Mouse (Mus musculus) urinary bladder, adult 18-20 months (tissue): ENCODE measurements at regions not wholly inside any gene's neighbourhood (a gene's known extent, or its start where the extent isn't known, plus 50 kb on each side); places are given as distances from the start of the nearest gene placed in this dataset.

ENCODE experiments used
- DNase-seq, 2 experiments: peaks; one replicate each; pipeline ENCODE4 v3.0.0; 2022; ENCODE audit warnings: low spot score in 2 of 2, mixed read lengths in 2 of 2

DNA sequence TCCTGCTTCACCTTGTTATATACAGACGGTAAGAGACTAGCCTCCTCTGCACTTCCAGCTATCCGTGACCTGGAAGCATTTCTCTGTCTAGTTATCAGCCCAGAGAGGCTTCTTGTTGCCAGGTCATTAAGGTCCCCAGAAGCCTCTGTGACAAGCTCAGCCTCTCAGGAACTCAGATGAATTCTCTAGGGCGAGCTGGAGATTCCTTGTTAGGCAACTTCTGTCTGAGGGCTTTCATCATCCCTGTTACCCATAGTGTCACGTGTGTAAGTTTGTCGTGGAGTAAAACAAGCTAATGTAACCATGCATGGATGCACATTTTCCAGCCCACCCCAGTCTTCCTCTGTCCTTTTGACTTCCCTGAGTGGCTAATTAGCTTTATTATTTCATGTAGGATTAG lies 126.3 kb upstream of the Ednra start:
- DNase-seq: no peak

DNA sequence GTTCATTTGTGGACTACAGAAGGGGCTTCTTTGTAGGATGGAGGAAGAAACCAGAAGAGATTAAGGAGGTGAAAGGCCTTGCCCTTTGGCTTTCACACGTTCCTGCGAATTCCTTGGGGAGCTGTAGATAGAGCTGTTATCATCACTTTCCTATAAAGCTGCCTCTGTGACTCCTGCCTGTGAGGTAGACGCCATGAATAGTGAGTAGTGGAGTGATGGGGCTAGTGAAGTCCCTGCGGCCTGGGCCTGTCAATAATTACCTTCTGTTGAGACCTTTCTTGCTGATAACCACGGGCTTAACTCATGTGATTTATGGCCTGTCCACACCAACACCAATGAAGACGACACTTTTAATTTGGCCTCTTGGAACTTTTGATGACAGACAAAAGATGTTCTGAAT lies 146.0 kb upstream of the Ednra start:
- no peak for DNase-seq

DNA sequence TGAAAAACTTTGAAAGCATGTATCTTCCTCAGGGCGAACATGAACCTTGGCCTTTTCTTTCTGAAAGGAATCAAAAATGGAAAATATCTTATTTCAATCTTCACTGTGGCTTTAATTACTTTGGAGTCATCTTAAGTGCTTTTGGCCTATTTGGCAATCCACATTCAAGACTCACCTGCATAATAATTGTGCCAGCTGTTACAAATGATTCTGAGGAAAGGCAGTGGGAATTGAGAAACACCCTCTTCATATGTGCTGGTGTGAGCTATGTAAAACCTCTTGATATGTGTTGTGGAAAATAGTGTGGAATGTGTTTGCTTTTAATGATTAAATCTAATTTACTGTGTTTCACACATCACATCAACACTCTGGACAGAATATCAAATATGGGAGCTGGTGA lies 148.5 kb upstream of the Ednra start:
- DNase-seq: no peak

DNA sequence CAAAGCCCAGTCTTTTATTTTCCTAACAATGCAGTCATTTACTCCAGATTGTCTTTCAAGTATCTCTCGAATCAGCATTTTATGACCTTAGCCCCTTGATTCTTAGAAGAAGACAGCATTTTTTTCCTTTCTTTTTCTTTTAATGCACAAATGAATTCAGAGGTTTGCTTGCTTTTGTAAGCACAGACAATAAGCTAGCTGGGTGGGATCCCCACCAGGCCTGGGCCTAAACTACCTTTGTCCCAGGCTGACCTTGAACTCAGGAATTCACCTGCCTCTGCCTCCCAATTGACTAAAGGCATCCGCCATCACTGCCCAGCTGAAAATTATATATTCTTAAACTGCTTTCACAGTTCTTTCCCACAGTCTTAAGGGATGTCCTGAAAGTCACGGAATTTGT lies 195.5 kb upstream of the Ednra start:
- DNase-seq: no peak

DNA sequence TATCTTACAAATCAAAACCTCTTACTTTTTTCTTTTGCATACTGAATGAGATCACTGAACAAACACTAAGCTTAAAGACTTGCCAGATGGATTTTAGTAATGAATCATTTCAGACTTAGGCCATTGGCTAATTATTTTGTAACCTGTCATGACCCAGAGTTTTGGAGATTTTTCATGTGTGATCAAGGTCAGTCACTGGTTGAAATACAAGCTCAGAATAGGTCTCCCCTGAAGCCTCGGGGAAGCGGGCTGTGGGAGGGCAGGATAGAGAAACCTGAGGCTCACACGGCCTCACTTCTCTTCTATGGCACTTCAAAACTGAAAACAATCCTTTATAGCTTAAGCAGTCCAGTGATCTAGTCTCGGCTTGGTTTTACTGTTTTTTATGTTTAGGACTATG lies 197.6 kb upstream of the Ednra start:
- DNase-seq: no peak

DNA sequence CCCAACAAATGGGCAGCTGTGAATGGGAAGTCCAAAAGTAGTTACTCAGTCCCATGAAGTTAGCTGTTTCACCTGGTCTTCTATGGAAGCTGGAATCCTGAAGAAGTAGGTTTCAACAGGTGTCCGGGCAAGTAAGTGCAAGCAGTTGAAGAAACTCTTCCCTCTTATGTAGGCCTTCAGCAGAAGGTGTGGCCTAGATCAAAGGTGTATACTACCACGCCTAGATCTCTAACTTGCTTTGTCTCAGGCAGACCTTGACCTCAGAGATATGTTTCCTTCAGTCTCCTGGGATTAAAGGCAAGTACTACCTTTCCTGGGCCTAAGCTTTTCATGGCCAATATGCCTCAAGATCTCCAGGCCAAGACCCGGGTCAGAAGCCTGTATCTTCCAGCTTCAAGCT lies 223.4 kb upstream of the Ednra start:
- DNase-seq: no peak

DNA sequence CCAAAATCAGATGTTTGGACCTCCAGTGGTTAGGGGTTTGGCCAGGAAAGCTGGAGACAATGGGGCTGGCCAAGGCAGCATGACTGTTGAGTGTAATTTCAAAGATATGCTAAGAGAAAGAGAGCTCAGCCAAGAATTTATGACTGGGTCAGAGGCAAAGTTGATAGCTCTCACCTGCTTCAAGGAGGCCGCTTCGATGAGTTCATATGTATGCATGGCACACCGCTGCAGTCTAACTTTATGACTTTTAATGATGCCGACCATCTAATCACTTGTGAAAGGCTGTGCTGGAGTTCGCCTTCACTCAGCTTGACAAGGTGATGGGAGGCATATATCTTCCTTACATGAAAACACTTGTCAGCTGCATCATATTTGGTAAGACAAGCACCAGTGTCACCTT lies 225.4 kb upstream of the Ednra start:
- no peak for DNase-seq

DNA sequence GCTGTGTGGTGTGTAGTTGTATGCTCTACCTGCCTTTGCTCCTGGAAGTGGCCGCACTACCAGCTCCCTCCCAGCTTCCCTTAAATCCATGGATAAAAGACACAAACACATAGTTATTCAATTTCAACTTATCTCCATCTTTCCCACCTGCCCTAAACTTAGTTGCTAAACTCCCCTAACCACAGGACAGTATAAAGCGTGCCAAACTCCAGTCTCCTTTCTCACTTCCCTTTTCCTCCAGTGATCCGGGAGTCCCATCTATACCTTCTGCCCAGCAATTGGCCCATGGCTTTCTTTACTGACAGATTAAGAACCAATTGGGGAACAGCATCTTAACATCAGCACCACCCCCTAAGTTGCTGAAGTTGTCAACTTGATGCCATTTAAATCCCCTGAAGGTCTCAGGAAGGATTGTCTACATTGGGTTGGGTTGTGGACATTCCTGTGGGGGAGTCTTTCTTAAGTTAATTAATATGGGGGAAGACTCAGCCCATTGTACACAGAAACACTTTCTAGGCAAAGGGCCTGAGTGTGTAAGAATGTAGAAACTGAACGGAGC lies 234.6 kb upstream of the Ednra start:
- DNase-seq: no peak

DNA sequence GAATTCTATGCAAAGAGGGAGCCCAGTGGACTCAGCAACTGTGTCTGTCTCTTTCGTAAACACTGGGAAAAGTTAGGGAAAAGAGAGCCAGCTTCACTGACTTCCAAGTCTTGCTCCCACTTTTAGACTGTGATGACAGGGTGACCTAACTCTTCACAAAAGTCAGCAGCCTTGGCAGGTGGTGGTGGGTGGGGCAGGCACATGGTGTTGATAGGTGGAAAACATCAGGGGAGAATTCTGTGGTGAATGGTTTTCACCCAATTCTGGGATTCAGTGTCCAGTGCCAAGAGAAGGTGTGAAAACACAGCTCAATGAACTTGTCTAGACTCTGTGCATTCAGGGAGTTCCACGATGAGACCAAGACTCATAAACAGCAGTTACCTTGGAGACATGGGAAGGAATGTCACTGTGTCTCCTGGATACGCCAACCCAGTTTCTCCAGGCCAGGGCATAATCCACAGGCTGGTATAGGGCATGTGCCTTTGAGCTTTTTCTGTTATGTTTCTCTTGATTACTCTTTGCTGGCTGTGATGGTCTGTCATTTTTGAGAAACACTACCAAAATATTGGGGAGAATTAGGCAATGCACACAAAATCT lies 238.9 kb upstream of the Ednra start:
- DNase-seq: no peak

DNA sequence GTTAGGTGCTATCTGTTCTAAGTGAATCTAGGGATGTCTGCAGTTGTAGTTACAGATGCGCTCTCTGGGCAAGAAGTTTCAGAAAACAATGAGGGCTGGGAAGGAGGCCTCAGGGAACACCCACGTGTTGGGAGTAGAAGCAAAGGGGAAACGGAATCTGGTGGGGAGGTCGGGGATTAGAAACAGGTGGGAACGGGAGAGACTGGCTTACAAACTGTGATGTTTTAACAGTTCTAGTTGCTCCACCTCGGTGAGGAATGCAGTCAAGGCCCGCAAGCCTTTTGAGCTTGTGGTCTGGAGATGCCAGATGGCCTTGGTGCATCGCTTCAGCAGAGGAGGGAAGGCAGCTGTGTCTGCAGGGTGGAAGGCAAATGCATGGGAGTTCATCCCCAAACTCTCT lies 242.7 kb upstream of the Ttc29 start:
- no peak for DNase-seq

DNA sequence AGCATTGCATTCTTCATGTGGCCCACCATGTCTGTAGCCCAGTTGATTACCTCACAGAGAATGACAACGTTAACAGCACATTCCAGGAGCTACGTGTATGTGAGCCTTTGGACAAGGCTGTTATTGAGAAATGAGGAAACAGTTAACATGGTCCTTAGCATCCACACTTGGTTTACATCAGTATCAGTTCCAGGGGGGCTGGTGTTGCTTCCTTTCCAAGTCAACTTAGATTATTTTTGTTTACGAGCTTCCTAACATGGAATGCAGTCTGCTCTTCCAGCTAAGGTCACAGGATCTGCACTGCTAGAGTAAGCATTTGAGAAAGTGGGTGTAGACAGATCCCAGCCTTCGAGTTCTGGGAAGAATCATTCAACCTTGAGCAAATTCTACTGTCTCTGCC lies 239.4 kb upstream of the Ttc29 start:
- DNase-seq: no peak

DNA sequence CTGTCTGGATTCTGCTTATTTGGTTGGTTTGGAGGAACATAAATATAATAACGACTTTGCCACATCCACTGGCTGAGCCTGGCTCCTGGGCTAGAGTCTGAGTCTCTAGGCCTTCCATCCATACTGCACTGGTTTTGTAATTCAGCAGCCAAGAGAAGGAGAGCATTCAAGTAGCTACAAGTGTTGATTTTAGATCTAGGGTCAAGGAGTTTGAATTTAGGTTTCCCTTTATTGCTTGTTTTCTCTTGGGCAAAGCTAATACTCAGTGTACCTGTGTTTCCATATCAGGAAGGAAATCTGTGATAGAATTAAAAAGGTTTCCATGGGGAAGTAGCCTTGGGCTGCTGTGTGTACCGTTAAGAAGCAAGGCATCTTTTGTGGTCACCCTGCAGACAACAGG lies 234.0 kb upstream of the Ttc29 start:
- no peak for DNase-seq

DNA sequence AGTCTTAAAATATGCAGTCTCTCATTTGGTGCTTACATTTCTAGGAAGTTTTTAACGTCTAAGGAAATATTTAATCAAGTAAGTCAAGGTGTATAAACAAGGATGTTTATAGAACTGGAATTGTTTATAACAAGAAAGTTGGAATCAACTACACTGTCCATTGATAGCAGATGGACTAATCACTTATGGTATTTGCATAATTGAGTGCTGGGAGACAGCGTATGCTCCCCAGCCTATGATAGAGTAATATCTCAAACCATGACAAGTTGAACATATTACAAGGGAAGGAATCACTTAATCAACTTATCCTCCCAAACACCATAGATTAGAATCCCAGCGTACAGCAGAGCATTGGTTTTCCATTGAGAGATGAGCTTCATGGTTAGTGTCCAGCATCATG lies 232.4 kb upstream of the Ttc29 start:
- no peak for DNase-seq

DNA sequence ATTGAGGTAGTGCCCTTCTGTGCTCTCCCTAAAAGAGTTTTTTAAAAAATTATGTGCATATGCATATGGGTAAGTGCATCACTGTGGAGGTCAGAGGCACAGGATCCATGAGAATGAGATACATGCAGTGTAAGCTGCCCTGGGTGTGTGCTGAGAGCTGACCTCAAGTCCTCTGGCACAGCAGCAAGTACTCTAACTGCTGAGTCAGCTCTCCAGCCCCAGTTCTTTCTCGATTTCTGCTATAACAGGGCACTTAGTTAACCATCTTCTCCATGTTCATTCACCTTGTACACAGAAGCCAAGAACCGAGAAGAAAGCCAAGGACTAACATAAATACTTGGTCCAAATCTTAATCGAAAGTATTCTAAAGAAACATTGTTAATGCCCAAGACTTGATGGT lies 231.1 kb upstream of the Ttc29 start:
- DNase-seq: no peak

DNA sequence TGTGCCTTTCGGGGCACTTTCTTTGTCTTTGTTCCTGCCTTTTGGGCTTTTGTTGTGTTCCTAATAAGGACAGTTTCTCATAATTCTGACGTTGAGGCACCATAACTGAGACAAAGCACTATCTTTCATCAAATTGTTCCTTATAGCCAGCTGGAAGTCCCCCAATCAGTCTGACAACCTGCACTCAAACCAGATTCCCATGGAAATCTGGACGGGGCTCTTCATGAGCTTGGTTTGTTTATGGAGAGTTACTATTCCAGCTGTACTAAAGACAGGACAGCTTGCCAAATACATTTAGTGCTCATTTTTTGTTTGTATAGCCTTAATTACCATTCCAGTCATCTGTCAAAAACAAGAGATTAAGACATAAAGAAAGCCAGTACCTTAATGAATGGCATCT lies 229.6 kb upstream of the Ttc29 start:
- DNase-seq: no peak

DNA sequence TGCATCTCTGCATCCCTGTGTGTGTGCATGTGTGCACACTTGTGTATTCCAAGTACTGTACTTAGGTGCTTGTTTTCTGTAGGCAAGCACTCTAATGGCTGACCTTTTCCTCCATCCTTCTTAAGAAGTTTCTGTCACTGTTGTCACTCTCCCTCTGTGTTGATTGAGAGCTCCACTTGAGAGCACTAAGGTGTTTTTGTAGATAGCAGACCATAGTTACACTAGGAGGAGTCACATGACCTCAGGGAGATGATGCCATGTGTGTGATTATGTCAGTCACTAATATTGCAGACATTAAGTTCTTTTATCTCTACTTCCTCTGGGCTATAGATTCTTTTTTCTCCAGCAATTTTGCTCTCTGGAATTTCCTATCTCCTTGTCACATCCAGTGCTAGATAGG lies 225.9 kb upstream of the Ttc29 start:
- no peak for DNase-seq

DNA sequence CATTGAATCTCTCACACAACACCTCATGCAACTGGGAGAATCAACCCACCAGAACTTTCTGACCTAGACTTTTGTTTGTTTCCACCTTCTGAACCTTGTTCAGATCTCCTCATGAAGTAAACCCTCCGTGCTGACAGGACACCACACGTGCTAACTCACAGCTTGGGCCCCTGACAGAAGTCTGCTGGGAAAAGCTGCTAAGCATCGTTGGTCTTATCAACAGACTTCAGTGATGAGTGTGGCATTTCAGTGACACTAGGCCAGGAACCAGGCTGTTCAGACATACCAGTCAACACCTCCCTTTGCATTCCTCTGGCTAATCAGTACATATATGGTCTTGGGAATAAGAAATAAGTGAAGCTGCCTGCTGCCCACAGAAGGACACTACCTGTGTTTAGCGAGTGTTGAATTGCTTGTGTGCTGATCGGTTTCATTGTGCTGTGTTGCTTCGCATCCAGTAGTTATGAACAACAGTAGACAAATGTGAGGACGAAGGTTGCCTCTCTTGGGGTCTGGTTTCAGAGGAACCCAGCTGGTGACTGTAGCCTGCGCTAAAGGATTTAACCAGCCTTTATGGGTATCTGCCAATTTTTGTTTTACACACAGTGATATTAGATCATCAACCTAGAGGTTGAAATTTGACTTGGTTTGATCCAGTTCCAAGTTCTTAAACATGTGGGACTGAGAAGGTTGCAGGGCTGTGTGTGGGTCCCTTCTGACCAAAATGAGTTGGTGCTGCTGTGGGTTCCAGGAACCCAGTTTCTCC lies 224.6 kb upstream of the Ttc29 start:
- no peak for DNase-seq

DNA sequence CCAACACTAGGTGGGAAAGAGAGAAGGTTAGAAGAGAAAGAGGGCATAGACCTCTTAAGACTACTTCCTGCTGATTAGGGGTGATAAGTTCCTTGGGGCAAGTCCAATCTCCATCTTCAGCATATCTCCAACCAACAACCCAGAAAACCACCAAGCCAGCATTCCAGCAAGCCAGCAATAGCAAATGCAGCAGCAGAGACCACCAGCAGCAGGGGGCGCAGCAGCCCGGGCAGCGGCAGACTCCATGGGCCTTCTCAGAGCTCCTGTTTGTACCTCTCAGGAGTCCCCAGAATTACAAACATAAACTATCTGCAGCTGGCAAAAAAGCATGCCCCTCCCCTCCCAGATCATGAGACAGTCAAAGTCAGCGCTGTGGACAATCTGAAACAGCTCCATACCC lies 222.0 kb upstream of the Ttc29 start:
- DNase-seq: no peak

DNA sequence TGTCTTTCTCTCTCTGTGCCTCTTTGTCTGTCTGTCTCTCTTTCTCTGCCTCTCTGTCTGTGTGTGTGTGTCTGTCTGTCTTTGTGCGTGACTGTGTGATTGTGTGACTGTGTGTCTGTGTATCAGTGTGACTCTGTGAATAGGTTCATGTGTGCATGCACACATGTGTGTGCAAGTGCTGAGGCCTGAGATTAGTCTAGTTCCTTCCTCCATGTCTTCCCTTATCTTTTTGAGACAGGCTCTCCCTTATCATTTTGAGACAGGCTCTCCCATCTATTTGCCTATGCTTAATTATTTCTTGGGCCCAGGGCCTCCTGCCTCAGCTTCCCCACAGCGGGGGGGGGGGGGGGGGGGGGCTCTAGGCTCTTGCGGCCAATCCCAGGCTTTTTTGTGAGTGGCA lies 212.8 kb upstream of the Ttc29 start:
- no peak for DNase-seq

DNA sequence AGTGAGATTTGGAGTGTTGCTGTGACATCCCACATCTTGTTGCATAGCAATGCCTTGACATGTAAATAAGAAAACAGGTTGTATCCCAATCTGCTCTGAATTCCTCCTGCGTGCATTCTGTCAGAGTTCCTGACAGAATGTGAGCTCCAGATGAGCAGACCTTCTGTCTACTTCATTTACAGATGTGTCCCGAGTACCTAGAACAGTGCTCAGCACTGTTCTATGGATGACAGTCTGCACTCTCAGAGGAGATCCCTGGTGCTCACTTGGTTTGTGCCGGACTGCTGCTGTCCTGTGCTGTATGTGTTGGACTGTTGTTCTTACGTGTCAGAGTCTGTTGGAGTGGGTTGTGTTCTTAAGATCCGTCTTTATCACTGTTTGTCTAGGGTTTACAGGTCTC lies 211.4 kb upstream of the Ttc29 start:
- no peak for DNase-seq

DNA sequence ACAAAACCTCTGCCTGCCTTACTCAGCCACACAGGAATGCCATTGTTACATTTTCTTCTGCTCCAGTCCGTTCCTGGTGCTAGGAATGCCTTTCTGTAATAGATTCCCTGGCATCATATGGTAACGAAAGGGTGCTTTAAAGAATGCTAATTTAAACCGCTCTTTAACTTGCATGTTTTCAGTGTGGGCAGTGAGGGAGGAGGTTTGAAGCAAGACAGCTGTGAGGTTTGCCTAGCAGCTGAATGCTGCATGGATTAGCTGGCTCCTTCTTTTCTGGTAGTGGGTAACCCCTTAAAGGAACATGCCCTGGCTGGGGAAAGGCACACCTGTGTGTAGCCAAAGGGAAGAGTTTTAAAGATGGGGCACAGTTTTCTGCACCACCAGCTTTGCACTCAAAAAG lies 211.0 kb upstream of the Ttc29 start:
- no peak for DNase-seq

DNA sequence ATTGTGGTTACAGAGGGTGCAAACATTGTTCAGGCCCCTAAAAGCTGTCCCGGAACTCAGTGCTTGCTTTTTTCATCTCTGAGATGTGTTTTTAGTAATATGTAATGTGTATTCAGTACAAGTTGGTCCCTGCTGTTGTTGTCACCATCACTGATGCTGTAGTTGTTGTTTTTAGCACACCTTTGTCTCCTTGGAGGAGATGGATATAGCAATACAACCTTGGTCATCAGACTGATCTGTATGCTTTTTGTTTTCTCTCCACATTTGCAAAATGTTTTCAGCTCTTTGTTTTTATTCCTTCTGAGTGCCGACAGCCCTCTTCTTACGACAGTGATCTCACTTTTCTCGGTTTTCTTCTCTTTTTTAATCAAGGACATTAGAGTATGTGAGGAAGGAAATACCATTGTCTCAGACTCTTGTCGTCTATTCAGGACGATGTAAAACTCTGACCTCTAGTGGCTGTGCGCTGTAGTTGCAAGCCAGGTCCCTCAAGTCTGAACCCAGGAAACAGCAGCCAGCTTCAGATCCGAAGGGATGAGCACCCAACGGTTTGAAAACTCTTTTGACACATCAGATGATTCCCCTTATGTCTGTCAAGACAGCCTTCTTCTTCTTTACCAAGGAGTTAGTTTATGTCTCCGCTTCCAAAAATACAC lies 209.1 kb upstream of the Ttc29 start:
- DNase-seq: peak; percentile 9 to 30

DNA sequence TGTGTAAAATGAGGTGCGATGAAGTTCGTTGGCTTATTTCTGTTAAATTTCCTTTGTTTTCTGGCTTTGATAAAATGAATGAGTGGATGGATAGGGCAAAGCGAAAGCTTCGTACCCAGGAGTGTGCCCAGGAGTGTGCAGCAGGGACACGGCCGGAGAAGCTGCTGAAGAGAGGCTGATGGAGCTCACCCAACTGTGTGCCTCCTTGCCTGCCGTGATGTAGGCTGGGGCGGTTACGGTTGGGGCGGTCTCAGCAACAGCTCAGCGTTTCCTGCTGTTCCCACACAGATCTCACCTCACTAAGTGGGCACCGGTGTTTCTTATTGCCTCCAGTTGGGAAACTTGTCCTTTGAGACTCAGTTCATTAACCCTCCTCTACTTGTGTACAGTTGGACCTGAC lies 208.2 kb upstream of the Ttc29 start:
- no peak for DNase-seq
